Mouse (Mus musculus) E14TG2a.4 (cell line): ENCODE measurements around the gene Smc4.

Source experiments
- CTCF ChIP-seq: conservative IDR thresholded peaks from 2 replicates; pipeline ENCODE4 v1.5.1; 2014; ENCODE audit warnings: low read length
- NANOG ChIP-seq: IDR thresholded peaks from 2 replicates; pipeline ENCODE4 v1.6.1; 2014; ENCODE audit warnings: borderline replicate concordance, low read length, mixed read lengths
- POU5F1 ChIP-seq: IDR thresholded peaks from 2 replicates; pipeline ENCODE4 v1.6.1; 2014; ENCODE audit warnings: low read length, borderline replicate concordance

DNA sequence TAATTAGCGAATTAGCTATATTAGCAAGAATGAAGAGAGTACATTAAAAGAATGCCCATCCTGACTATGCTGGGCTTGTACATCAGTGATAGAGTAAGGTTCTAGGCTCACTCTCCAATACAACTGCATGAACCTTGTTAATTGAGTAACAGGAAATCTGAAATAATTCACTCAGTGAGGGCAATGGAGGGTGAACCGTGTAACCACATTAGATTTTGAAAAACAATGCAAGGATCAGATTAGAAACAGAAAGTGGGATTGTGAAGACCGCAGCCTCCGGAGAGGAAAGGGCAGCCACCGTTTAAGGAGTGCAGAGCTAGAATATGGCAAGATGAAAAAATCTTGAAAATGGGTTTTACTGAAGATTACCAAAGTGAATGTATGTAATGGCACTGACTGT lies 36.8 kb downstream of the Smc4 start:
- TF ChIP-seq CTCF (no peak), POU5F1 (no peak), NANOG (no peak)
